Mouse (Mus musculus): ENCODE results near the gene Pglyrp4. TPM values are rescaled to one million over a fixed set of nuclear protein-coding genes. Genes with fewer than 3 reads are reported as not detected.
"Not testable (repeated sequence)": the region's sequence is repeated elsewhere in the genome, so short reads cannot be mapped to it uniquely, and the experiment has no call there.

Gene Pglyrp4
- 0.13 and 0.16 TPM in 2 replicates for polyA plus RNA-seq (2015; fragmentation: Nextera tagmentation; extraction: Ambion mirVana)

DNA sequence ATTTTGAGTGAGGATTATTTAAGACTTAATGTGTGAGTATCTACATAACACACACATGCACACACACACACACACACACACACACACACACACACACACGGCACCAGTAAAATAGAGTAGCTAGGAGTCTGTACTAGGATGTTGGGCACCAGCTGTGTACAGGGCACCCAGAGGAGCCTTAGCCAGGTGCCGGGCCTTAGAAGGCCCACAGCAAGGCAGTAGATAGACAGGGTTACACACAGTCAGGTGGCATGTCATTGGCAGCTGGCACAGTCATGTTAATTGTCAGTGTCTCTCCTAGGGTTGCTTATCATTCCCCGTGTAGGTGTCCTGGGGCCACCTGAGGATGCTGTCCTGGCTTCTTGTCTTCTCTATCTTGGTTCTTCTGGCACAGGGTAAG, at the start of gene Pglyrp4:
TSS of gene Pglyrp4 (plus strand) at position 301 of the 400 bp plus-strand sequence.
- DNase-seq (ENCODE audit: low spot score): no peak

DNA sequence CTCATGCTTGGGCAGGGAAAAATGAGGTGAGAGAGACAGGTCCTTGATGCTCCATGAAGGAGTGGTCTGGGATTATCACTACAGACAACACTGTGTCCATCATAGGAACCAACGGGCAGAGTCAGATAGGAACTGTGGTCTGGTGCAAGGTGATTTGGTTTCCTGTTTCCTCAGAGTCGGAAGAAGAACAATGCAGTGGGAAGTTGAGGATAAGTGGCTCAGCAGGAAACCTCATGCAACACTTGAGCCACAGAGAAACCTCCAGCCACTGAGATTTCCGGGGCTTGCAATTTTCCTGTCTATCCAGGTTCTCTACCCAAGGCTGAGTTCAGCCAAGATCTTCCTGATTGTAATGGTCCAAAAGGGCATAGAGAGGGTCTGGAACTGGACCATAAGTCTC, 48.0 kb upstream of the Pglyrp4 start:
- no peak for DNase-seq (ENCODE audit: low spot score)

DNA sequence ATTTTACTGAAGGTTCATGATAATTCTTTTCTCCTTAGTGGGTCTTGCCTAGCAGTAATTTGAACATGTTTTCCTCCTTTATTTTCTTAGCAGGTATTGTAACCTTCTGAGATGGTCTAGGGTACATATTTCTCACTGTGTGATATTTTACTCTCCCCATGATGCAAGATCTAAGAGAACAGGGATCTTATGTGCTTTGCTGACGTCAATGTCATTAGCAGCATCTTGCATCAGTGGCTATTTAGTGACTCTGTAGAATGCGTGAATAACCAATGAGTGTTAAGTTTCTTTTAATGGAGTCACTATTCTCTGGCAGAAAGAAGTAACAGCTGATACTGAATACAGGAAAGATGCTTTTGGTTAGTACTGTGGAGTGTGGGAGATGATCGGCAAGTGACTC, 42.8 kb upstream of the Pglyrp4 start:
- no peak for DNase-seq (ENCODE audit: low spot score)

DNA sequence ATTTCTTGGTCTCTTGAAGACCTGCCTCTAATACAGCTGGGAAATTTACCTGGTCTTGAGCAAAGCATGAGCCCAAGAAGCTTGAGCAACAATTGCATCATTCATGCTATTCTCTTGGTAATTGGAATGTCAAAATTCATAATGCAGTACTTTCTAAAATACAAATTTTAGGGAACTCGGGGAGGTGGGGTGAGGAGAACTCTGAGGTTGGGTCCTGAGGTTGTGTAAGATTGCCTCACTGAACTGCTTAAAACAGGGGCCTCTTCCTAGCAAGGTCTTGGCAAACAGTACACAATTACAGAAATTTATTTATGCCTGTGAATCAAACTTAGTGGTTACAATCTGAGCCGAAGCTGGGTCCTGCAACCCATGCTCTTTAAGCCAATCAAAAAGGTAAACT, 39.9 kb upstream of the Pglyrp4 start:
- DNase-seq (ENCODE audit: low spot score): no peak

DNA sequence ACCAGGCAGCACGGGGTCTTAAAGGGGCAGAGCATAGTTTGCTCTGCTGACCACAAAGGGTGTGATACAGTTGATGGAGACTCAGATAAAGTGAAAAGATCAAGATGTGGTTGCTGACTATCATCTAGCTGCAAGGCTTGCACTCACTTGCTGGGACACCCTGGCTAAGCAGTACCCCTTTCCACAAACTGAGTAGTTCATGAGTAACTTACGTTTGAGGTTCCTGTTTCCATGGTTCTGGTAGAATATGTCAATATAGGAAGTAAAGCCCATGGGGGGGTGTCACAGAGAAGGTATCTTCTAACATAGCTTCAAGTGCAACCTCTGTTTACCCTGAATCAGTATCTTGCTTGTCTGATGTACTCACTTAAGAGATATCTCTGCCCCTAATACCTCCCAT, 33.2 kb upstream of the Pglyrp4 start:
- DNase-seq (ENCODE audit: low spot score): no peak

DNA sequence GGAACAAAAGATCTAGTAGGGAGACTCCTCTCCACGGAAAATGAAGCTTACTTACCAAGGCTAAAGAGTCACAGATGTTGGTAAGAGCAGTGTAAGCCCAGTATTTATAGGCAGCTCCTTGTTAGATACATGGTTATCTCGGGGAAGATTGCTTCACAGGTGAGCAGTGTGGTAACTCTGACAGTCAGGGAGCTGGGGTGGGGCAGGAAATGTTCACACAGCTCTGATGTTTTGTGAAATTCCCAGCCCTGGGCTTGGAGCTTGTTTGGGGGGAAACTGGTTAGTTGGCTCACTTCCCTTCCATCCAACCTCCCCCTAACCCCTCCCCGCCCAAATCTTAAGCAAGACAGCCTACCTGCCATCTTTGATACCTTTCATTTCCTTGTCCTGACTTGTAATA, 31.1 kb upstream of the Pglyrp4 start, which contains the start of gene S100a9:
TSS of gene S100a9 (minus strand) at position 109 of the 400 bp plus-strand sequence.
- no peak for DNase-seq (ENCODE audit: low spot score)

DNA sequence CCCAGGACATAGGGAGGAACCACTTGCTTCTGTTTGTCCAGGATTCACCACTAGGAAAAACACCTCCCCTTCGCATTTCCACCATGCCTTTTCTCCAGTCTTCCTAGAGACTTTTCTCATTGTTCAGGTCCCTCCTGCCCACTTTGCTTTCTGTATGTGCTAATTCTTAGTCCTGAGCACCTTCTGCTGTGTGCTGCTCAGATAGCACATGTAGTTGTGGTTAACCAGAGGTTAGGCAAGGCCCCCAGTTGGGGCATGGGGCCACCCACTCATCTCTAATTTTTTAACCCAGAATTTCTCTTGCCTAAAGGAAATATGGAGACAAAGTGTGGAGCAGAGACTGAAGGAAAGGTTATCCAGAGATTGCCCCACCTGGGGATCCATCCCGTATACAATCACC, 24.5 kb upstream of the Pglyrp4 start:
- DNase-seq (ENCODE audit: low spot score): no peak

DNA sequence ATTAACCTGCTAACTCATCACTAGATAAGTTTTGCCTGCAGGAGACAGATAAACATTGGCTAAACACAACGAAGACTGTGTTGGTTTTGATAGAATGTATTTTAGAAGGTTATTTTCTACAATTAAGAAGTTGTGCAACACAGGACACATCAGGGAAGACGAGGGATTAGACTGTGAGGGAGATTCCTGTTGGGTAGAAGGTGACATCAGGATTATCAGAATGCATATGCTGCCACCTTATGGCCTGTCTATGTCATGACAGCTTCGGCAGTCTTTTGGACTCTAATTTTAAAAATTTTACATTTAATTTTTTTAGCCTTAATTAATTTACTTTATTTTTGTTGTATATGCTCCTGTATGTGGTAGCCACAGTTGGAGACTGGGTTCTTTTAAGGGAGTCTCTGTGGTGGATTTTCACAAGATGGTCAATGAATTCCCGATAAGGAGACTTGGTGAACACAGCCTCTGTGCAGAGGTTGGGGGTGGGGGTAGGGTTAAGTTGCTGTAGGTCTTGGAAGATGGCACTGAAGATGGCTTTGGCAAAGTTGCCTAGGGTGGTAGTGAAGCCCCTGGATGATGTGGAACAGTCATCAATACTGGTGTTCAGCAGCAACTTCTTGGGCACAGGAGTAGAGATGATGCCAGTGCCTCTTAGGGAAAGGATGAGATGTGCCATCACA, 18.0 kb upstream of the Pglyrp4 start:
- no peak for DNase-seq (ENCODE audit: low spot score)

DNA sequence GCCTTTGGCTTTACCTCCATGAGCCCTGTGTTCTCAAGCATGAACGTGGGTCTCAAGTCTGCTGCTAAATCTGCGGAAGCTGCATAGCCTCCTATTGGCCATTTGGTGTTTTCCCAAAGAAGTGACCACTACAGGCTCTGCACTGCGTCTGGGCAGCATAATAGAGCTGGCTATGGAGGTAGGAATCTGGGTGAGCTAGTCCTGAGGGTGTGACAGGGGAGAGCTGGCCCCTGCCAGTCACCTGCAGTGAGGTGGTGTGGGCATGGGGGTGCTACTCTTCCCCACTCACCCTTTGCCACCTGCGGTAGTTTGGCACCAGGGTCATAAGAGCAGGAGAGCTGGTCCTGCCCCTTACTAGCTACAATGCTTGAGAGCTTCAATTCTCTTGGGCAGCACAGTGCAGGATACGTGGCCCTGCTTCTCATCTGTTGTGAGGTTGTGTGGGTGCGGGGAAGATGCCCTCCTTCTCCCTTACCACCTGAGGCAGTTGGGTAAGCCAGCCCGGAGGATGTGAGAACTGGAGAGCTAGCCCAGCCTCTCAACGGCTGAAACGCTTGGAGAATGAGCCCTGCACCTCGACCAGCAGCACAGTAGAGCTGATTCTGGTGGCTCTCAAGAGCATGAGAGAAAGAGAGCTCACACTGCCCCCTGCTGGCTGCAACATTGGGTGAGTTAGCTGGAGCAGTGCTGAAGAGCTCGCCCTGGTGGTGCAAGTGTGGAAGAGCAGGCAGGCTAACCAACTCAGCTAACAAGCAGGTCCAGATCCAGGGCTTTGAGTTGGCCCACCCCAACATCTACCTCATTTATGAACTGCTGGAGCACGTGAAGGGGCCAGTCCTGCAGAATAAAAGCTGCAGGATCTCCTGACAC, 16.9 kb upstream of the Pglyrp4 start:
- DNase-seq (ENCODE audit: low spot score): peak; percentile 89

DNA sequence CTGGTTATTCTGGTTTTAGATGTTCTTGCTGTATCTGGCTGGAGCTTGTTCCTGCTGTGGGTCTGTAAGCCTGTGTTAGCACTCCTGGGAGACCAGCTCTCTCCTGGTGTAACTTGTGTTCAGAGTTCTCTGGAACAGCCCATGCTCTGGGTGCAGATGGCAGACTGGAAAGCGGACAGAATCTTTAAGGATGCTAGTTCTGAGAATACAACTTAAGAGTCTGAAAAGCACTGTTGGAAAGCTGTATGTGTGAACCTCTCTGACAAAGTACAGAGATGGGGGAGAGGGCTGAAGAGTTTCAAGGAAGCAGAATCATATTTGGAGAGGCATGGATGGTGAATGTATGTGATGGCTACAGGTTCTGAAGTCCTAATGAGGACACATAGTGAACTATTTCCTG, 23.0 kb downstream of the Pglyrp4 start:
- no peak for DNase-seq (ENCODE audit: low spot score)

DNA sequence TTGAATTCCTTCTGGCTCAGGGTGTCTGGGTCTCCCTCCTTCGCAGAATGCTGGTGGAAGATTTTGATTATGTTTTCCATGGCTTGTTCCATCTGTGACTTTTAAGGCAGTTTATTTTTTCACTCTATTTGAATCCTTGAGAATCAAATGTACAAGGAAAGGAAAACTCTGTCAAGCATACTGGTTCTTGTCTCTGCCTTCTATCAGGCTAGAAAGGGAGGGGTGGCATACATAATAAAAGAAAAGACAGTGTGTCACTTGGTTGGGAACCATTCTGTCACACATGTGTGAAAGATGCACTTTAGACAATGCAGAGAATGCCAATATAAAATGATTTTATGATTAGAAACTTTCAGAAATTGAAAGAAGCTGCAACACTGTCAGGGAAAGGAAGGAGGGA, 51.1 kb downstream of the Pglyrp4 start, which contains the start of gene Gm5849:
TSS of gene Gm5849 (minus strand) at position 101 of the 400 bp plus-strand sequence.
- not testable (repeated sequence) for DNase-seq (ENCODE audit: low spot score)

Other genes with a start within 250 kb of the Pglyrp4 start
- 61.9 and 65.5 TPM in 2 replicates for gene Snapin, start 235.9 kb upstream of the Pglyrp4 start, polyA plus RNA-seq (2015; fragmentation: Nextera tagmentation; extraction: Ambion mirVana)
- gene Chtop, start 217.4 kb upstream of the Pglyrp4 start, polyA plus RNA-seq (2015; fragmentation: Nextera tagmentation; extraction: Ambion mirVana): 162 and 169 TPM in 2 replicates
- gene S100a1, start 212.5 kb upstream of the Pglyrp4 start, polyA plus RNA-seq (2015; fragmentation: Nextera tagmentation; extraction: Ambion mirVana): 46.7 and 50.4 TPM in 2 replicates
- gene S100a13, start 212.5 kb upstream of the Pglyrp4 start, polyA plus RNA-seq (2015; fragmentation: Nextera tagmentation; extraction: Ambion mirVana): 146 and 154 TPM in 2 replicates
- gene S100a14, start 200.1 kb upstream of the Pglyrp4 start, polyA plus RNA-seq (2015; fragmentation: Nextera tagmentation; extraction: Ambion mirVana): 43.5 and 47.3 TPM in 2 replicates
- gene S100a16, start 189.7 kb upstream of the Pglyrp4 start, polyA plus RNA-seq (2015; fragmentation: Nextera tagmentation; extraction: Ambion mirVana): 136 and 139 TPM in 2 replicates
- gene S100a3, start 166.3 kb upstream of the Pglyrp4 start, polyA plus RNA-seq (2015; fragmentation: Nextera tagmentation; extraction: Ambion mirVana): 9.9 and 11.5 TPM in 2 replicates
- gene S100a2, start 136.7 kb upstream of the Pglyrp4 start, polyA plus RNA-seq (2015; fragmentation: Nextera tagmentation; extraction: Ambion mirVana): 1.2 and 1.5 TPM in 2 replicates
- not detected in 2 replicates for gene Gm42674, start 125.0 kb upstream of the Pglyrp4 start, polyA plus RNA-seq (2015; fragmentation: Nextera tagmentation; extraction: Ambion mirVana)
- gene S100a4, start 123.1 kb upstream of the Pglyrp4 start, polyA plus RNA-seq (2015; fragmentation: Nextera tagmentation; extraction: Ambion mirVana): 88.5 and 88.9 TPM in 2 replicates
- 0.51 and 1.2 TPM in 2 replicates for gene S100a5, start 118.4 kb upstream of the Pglyrp4 start, polyA plus RNA-seq (2015; fragmentation: Nextera tagmentation; extraction: Ambion mirVana)
- 164 and 165 TPM in 2 replicates for gene S100a6, start 114.0 kb upstream of the Pglyrp4 start, polyA plus RNA-seq (2015; fragmentation: Nextera tagmentation; extraction: Ambion mirVana)
- gene S100a7a, start 72.9 kb upstream of the Pglyrp4 start, polyA plus RNA-seq (2015; fragmentation: Nextera tagmentation; extraction: Ambion mirVana): 0.28 and 0.38 TPM in 2 replicates
- 77.0 and 115 TPM in 2 replicates for gene S100a8, start 57.9 kb upstream of the Pglyrp4 start, polyA plus RNA-seq (2015; fragmentation: Nextera tagmentation; extraction: Ambion mirVana)
- 26.1 and 50.1 TPM in 2 replicates for gene S100a9, start 31.2 kb upstream of the Pglyrp4 start, polyA plus RNA-seq (2015; fragmentation: Nextera tagmentation; extraction: Ambion mirVana)
- not detected in 2 replicates for gene Gm5849, start 51.0 kb downstream of the Pglyrp4 start, polyA plus RNA-seq (2015; fragmentation: Nextera tagmentation; extraction: Ambion mirVana)

Data from thymus, postnatal 0 days (tissue).